Mouse (Mus musculus): ENCODE results near the gene Wdfy3.

DNA sequence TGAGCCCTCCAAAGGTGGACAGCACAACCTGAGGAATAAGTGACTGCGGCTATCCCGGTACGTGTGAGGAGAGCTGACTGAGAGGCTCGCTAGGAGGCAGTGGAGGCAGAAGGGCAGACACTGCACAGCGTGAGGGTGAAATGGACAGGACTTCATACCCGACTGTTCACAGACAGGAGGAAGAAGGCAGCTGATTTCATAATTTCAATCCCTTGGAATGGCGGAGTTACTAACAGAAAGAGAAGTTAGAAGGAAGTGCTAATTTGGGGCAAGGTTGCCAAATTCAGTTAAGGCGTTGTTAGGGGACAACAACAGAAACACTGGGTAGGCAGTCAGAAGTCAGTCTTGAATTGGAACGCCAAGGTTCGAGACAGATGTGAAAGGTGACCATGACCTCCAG is 160.3 kb downstream of the Wdfy3 start:
- TF ChIP-seq POLR2A (IDR thresholded peaks at IDR 0.05; ENCODE audit: extremely low read depth, insufficient read depth, low read length) (no peak), CTCF (IDR thresholded peaks at IDR 0.05; ENCODE audit: extremely low read depth, insufficient read depth, low read length) (no peak)
